Mouse (Mus musculus) 3134 (cell line): ENCODE data around the gene Shf.

Experiments
- DNase-seq: peaks from one replicate; pipeline ENCODE4 v3.0.0-alpha.2; 2011; ENCODE audit warnings: low spot score; ENCODE audit not compliant: insufficient read length; ENCODE audit errors: extremely low read depth

Shf gene

DNA sequence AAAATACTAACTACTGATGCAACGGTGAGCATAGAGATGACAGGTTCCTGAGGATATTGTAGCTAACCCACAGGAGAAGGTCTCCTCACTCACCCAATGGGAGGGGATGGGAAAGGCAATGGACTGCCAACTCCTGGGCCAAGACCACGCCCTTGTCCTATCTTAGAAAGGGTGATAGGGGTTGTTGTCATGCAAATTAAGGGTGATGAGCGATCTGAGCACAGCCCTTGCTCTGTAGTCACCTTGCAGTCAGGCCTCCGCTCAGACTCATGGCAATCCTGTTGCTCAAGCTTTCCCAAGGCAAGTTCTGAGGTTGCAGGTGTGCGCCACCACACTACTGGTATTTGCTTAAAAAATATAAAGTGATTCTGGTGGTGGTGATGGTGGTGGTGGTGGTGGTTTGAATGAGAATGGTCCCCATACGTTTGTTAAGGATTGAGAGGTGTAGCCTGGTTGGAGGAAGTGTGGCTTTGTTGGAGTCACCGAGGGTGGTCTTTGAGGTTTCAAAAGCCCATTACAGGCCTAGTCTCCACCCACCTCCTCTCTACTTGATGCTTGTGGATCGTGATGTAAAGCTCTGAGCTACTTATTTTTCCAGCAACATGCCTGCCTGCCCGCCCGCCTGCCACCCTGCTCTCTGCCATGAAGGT, 1.3 kb upstream of the Shf start:
- DNase-seq, result no peak

DNA sequence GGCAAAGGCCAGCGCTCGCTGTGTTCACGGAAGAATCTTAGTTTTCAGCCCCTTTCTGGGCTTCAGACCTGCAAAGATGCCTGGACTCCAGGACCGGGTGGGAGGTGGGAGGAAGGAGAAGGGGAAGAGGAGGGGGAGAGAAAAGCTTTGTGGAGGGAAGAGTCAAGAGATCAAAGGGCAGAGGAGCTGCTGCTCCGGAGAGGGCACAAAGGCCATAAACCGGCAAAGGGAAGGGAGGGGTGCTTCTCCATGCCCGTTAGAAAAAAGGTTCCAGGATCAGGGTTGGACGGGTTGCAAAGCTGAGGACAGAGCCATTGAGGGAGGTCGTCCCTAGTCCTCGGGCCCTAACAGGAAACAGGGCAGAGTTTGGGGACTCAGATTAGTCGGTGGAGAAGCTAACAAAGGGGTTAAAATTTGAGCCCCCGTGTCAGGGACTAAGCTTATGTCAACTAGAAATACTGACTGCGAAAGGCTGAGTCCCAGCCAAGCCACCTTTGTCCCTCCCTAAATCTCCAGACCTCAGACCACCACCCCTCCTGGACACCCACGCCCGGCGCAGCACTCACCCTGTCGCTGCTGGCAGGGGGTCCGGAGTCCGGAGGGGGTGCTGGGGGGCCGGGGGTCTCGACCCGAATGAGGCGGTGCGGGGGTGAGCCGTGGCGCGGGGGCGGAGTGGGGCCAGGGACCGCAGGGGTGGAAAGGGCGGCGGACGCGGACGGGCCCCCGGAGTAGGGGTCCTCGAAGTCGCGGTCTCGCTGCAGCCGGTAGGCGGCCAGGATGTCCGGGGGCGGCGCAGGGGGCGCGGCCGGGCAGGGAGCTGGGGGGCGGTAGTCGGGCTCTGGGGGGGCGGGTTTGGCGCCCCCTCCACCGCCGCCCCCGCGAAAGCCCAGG, 636 bp downstream of the Shf start:
- no peak for DNase-seq

DNA sequence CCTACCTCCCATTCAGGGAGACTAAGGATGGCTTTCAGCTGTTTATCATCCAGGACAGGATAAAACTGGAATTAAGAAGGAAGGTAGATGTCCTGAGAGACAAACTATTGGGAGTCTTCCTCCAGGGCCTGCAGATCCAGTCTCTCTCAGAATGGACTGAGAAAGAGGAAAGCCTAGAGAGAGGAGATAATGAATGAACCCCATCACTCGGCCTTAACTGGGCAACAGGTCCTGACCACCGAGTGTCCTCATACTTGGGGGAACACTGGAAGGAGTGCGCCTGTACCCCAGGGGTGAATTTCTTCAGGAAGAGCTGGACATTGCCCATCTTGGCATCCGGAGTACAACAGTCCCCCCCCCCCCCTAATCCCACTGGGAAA, 1.3 kb downstream of the Shf start:
- DNase-seq, result no peak

DNA sequence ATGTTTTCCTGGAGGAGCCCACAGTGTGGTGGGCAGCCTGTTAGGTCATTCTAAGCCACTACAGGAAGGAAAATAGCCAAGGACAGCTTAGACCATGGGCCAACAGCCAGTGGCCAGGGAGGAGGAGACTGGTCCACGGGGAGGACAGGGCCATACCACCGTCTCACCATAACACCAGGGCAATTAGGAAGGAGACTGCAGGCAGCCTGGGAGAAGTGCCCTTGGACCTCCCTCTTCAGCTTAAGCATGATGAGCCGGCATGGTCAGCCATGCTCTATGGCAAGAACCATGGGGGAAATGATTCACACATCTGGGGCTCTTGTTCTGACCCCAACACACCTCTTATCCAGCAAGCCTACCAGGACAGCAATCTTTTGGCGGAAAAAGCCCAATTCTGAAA, 1.8 kb downstream of the Shf start:
- DNase-seq, result peak; percentile 72

DNA sequence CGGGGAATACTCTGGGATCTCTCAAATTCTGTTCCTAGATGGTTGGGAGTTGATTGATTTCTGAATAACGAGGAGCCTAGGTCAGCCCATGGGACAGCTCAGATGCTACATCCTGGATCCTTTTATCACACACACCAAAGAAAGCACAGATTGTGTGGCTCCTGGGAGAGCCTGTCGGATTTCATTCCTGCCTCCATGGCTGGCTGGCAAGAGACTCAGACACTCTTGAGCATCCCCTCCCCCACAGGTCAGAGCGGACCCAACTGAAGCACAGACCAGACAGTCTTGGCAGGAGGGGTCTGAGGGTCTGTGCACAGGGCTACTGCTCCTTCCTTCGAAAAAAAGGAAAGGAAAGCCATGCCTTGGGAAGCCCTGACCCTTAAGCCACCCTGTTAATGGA, 2.3 kb downstream of the Shf start:
- DNase-seq, result no peak

DNA sequence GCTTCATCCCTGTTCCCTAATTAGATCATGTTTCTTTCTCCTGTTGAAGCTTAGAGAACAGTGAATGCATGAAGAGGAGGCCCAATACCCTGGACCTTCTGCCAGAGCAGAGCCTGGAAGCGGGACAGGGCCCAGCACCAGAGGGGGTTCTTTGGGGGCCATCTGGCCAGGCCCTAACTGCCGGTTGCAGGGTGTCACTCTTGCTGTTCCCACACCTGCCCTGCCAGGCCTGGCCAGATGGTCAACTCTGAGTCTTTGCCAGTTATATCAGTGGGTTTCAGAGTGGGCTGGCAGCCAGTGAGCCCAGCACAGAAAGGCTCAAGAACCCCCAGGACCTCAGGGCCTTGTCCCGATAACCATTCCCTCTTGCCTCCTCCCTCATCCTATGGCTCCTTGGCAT, 2.9 kb downstream of the Shf start:
- DNase-seq, result no peak

DNA sequence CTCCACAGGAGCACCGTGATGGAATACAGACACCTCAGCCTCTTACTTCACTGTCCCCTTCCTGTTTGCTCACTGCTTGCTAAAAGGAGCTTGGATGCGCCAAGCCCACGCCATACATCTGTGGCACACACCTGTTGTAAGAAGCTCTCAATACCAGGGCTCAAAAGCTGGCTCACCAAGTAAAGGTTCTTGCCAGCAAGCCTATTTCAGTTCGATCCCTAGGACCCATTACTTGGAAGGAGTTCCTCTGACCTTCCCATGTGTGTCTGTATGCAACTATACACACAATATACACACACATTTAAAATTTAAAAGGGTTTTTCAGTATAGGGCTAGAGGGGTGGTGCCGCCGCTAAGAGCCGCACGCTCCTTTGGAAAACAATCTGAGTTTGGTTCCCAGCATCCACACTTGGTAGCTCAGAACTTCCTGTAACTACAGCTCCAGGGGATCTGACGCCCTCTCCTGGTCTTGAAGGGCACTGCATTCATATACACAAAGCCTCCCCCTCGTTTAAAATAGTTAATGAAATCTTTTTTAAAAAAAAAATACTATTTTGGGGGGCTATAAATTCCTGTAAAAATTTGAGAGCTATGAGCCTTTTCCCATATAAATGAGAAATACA, 3.6 kb downstream of the Shf start:
- no peak for DNase-seq

DNA sequence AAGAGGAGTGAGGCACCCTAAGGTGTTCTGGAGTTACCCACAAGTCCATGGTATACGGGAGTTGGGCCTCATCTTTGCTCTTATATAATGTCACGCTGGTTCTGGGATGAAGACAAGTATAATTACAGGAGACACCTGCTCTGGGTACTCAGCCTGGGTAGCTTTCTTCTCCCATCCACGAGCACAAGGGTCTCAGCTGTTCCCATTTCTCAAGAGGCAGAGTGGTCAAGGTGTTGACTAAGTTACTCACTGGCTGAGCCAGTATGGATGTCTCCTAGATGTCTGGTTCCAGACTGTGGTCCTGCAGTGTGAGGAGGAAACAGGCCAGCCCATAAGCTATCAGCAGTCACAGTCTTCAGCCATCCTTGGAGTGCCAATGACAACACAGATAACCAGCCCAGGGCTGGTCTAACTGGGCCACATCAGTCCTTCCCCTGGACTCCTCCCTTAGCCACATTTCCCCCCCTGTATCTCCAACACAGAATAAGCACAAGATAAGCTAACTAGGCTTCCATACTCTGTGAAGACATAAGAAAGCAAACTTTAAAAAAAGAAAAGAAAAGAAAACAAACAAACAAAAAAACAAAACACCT, 4.5 kb downstream of the Shf start:
- DNase-seq, result no peak

DNA sequence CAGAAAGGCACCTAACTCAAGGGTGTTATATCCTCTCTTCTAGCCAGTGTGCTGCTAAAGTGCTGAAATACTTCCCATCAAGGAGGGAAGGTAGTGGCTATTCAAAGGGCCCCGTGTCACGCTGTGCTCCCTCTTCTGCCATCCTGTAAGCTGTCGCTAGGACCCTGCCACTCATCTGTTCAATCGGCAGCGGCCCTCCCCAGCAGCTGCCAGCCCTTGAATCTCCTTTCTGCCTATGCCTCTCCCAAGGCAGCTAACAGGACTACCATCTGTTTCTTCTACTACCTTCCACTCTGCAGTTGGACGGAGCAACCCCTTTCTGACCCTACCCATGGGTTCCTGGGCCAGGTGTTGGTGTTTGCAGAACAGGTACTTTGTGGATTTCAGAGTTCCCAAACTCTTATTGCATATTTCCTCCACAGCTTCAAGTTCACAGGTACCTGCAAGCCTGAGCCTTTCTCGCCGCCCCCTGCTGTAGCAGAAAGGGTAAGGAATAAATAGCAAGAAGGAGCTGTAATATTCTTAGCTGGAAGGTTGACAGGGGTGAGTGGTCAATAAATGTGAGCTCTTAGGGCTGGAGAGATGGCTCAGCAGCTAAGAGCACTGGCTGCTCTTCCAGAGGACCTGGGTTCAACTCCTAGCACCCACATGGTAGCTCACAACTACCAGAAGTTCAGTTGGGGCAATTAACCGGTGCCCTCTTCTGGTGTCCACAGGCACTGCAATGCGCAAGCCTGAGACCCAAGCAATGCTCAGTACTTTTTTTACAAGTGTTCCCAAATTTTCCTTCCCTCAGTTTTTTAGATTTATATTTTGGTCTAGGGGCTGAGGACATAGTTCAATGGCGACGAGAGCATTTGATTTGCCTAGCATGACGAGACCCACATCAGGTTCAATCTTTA, 6.1 kb downstream of the Shf start:
- DNase-seq, result no peak

DNA sequence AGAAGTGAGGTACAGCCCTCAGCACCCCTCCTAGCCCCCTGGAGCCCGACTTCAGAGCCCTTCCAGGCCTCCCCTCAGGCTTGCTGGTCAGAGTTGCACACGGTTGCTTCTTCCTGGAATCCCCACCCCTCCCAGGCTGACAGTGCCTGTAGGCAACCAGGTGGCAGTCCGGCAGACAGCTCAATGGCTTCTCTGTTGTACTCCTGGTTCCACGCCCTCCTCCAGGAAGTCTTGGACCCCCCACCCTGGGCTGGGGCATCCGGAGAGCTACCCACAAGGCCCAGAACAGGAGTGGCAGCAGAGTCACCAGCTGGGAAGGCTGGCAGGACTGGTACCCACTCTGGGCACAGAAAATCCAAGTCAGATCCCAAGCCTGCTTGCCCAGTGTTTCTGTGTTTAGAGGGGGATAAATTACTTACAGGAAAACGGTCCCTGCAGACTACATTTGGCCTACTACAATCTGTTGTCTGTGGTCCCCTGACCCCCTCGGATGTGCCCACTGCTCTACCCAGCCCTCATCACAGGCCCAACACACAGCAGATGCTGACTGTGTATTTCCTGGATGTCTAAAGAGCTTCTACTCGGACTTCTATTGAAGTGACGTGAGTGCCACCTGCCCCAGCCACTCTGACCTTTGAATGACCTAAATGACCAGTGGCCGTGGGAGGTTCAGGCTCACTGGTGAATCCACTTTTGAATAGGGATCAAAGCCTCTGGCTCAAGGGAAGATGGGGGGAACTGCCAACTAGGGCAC, 6.9 kb downstream of the Shf start:
- DNase-seq, result no peak

DNA sequence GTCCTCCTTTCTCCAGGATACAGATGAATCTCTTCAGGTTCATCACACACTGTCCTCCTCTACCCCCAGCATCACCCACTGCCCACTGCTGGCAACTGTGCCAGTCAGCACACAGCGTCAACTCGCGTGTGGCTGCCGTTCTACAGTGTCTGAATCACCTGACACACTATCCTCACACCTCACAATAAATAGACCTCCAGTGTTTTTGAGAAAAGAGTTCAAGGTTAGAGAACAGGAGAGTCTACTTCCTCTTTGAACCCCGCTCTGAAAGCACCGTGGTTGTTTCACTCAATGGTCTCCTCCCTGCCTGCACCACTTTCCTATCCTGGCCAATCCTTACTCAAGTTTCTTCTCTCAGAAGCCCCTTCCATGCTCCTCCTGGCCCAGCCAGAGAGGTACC, 7.8 kb downstream of the Shf start:
- DNase-seq, result no peak

DNA sequence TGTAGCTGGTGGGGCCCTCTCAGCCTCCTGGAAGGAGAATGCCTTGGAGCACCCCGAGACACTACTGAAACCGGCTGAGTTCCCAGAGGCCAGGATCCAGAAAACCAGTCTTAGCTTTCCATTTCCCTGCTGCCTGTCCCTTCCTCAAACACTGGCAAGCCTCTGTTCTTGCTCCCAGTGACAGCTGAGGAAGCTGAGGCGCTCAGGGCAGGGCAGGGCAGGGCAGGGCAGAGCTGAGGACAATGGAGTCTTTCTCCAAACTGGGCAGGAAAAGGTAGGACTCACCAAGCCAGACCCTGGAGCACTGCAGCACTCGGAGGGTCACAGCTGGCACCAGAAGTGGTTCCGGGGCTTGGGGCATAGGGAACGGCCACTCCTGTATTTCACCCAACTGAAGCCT, 8.7 kb downstream of the Shf start:
- no peak for DNase-seq

DNA sequence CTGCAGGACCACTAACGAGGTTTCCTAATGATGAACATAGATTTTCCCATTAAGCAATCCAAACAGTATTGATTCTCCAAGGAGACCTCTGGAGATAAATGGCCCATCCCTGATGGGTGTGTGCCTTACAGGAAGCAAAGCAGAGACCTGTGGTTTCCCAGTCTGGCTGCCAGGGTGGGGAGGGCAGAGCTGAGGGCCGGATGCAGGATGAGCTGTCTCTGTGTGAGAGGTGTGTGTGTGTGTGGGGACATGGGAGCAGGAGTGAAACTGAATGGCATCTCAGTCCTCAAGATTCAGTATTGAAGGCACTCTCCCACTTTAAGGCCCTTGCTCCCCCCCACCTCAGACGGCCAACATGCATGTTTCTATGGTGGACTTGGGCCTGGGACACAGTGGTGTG, 12.8 kb downstream of the Shf start:
- peak; percentile 58 for DNase-seq

DNA sequence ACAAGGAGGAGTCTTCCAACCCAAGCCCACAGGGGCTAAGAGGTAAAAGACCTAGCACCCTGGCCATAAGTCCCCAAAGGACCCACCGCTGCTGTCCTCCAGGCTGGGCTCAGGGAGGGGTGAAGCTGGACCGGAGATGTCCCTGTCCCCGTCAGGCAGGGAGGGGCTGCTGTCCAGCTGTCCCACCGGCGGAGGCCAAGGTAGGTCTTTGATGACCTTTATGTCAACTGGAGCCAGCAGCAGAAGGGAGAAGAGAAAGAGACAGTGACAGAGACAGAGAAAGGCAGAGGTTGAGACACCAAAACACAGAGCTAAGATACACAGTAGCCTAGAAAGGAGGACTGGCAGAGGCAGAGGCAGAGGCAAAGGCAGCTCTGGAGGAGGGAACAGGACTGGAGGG, 13.6 kb downstream of the Shf start:
- DNase-seq, result no peak

DNA sequence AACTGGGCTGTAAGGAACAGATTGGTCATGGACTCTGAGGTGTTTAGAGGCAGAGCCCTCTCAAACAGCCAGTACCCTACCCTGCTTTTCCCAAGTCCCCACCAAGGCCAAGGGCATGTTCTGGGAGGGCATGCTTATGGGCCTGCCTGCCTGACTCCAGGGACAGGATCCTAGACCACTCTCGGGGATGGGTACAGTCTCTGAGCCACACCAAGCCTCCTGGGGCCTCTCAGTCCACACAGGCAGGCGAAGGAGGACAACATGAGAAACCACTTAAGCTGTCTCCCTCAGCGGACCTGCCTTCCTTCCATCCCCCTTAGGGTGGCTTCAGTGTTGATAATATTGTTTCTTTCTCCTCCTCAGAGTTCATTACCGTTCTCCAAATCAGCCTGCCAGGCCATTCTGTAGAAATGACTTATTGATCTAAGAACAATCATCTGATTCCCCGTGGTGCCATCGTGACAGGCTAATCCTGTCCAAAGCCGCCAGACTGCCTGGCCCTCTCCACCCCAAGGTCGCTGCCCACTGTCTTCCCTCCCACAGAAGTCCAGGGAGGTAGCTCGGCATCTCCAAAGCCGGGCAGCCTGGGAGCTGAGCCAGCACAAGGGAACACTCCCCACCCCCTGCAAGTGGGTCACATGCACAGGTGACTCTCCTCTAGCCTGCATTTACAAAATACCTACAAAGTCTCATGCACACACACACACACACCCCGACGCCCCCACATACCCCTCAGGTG, 14.6 kb downstream of the Shf start:
- no peak for DNase-seq

DNA sequence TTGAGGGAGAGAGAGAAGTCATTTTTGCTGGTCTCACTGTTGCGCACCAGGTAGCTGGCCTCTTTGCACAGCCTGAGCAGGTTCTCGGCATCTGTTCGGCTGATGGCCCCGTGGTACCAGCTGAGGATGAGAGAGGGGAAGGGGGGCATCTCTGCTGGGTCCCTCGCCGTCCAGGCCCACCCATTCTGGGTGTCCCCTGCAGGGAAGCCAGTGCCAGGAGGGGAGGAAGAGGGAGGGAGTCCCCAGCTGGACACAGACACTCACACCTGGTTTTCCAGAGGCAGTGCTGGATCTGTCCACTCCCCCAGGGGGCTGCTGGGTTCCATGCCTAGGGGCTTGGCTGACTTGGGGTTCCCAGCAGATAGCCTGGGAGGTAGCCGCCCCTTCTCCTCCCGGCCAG, 15.2 kb downstream of the Shf start:
- DNase-seq, result no peak

DNA sequence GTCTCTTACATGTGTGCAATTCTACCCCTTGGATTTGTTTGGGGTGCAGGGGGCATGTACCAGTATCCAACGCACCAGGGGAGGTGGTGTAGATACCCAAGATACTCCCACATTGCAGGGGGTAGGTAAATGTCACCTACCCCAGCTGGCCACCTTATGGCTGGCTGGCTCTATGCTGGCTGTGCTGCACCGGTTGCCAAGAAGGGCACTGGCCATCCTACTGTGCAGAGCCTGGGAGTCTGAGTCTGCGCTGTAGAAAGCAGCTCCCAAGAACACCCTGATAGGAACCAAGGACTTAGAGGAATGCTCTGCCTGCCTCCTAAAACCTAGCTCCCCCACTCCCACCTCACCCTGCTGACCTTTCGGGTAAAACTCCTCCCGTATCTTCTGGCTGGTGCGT, 16.0 kb downstream of the Shf start:
- no peak for DNase-seq

DNA sequence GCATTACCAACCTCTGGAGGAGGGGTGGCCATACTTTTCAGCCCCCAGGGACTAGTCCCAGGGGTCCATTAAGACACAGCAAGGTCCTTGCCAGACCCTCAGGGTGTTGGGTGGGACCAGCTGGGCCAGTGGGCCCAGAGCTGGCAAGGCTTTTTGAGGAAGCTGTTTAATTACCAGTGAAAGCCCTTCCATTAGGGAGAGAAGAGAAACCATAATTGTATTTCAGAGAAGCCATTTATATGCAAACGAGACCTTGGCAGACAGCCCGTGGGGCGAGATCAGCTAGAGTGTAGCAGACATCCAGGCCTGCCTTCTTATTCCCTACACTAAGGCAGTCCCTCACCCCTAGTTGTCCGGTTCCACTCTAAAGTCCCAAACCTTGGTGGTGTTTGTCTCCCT, 17.0 kb downstream of the Shf start:
- DNase-seq, result no peak
